Mouse (Mus musculus) embryo, embryonic 11 days (tissue): ENCODE data around the gene Ackr2.

Experiments used
- DNase-seq: peaks from one replicate; pipeline ENCODE4 v3.0.0-alpha.2; 2015

The Ackr2 gene

GRCm38 (mm10) chr9:121923443-121923842, 25.3 kb downstream of the Ackr2 start:
- no peak for DNase-seq

- no peak for DNase-seq
These were observed 25.8 kb downstream of the Ackr2 start for GRCm38 (mm10) chr9:121923906-121924305.

GRCm38 (mm10) chr9:121924901-121925560, 26.9 kb downstream of the Ackr2 start:
- no peak for DNase-seq

GRCm38 (mm10) chr9:121925959-121926358, 27.8 kb downstream of the Ackr2 start:
- DNase-seq: no peak

GRCm38 (mm10) chr9:121926634-121927405, 28.7 kb downstream of the Ackr2 start:
- no peak for DNase-seq

- DNase-seq: no peak
These were observed 29.6 kb downstream of the Ackr2 start for GRCm38 (mm10) chr9:121927721-121928120.

- DNase-seq: peak; percentile 49
These were observed 30.3 kb downstream of the Ackr2 start for GRCm38 (mm10) chr9:121928498-121928897.

GRCm38 (mm10) chr9:121934856-121935255, 36.7 kb downstream of the Ackr2 start:
- no peak for DNase-seq

- DNase-seq: no peak
These were observed 38.8 kb downstream of the Ackr2 start for GRCm38 (mm10) chr9:121936952-121937351.

- DNase-seq: no peak
These were observed 39.3 kb downstream of the Ackr2 start for GRCm38 (mm10) chr9:121937451-121937864.

- peak; percentile 70 for DNase-seq
These were observed 39.8 kb downstream of the Ackr2 start for GRCm38 (mm10) chr9:121937944-121938355.

GRCm38 (mm10) chr9:121943005-121943404, 44.9 kb downstream of the Ackr2 start:
- DNase-seq: no peak

- DNase-seq: no peak
These were observed 45.5 kb downstream of the Ackr2 start for GRCm38 (mm10) chr9:121943628-121944027.

- DNase-seq: peak; percentile 66
These were observed 49.6 kb downstream of the Ackr2 start for GRCm38 (mm10) chr9:121947784-121948183.

- no peak for DNase-seq
These were observed 50.3 kb downstream of the Ackr2 start for GRCm38 (mm10) chr9:121948431-121948830.

GRCm38 (mm10) chr9:121950418-121951113, 52.4 kb downstream of the Ackr2 start, which contains the start of gene Fam198a:
Gene Fam198a (plus strand): TSS chr9:121950988.
- DNase-seq: peak; percentile 58

- no peak for DNase-seq
These were observed 52.9 kb downstream of the Ackr2 start for GRCm38 (mm10) chr9:121951114-121951423.

- DNase-seq: no peak
These were observed 54.4 kb downstream of the Ackr2 start for GRCm38 (mm10) chr9:121952596-121952995.

GRCm38 (mm10) chr9:121959966-121960635, 61.9 kb downstream of the Ackr2 start:
- peak; percentile 33 for DNase-seq
